Mouse (Mus musculus) right cerebral cortex, postnatal 14 days (tissue): ENCODE results near the gene Eif4e2.

Experiments
- DNase-seq: peaks from one replicate; pipeline ENCODE4 v3.0.0; 2022

Eif4e2 gene

GRCm38 (mm10) chr1:87213735-87214704, at the start of gene Eif4e2:
Gene Eif4e2, plus strand, starts transcription at chr1:87213914.
- DNase-seq = peak; percentile 95

DNA sequence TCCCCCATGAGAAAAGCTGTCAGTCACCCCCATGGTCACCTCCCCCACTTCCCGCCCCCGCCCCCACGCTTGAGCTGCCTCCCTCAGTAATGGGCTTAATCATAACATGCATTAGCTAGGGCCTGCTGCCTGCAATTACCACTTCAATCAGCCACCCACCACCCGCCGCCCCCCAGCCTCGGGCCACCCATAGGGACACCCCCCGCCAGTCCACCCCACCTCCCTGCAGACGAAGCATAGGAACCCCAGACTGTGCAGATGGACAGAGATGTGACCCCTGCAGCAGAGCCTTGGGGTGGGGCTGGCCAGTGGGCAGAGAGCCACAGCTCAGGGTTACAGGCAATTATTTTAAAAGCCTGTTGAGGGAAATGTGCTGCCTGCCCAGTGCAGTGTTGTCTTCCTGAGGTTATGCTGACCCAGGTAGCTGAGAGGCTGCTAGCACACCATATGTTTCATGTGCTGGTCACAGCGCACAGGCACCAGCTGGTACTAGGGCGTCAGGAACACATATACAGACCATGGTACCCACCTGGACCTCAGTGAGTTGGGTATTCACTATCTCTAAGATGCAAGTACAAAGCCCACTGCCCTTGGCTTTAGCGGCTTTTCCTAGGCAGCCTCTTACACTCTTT, 49.4 kb upstream of the Eif4e2 start:
- no peak for DNase-seq

- DNase-seq = no peak
These were observed 48.9 kb upstream of the Eif4e2 start for GRCm38 (mm10) chr1:87164796-87165184.

GRCm38 (mm10) chr1:87170458-87170857, 43.3 kb upstream of the Eif4e2 start:
- DNase-seq = no peak

DNA sequence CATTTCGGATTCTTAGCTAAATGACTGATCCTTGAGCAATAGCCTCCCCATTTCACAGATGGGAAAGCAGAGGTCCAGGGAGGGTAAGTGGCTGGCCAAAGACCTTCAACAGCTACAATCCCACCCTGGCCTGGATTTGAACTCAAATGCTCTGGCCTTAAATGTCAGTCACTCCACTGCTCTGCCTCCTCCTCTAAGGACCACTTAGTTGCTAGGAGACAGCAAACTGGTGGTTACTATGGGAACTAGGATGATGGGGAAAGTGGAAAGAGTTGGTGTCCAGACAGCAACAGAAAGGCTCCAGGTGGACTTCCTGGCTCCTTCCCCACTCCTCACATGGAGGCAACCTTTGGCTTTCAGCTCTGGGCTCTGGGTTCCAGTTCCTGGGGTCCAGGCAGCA, 42.4 kb upstream of the Eif4e2 start:
- DNase-seq = no peak

DNA sequence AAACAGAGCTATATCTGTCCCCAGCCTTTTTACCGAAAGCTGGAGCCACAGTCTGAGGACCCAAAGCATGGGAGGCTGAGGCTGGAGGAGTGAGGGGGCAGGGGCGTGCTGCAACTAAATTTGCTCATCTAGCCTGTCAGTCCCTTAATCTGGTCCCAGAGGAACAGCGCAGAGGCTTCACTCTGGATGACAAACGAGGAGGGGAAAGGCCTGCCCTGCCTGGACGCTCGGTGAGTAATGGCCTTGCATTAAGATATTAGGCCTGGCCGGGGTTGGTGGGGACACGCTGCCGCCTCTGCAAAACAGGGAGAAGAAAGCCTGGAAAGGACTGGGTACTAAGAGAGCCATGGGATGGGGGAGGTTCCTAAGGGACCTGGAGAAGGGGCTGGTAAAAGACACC, 41.4 kb upstream of the Eif4e2 start:
- no peak for DNase-seq

- peak; percentile 50 for DNase-seq
These were observed 39.4 kb upstream of the Eif4e2 start for GRCm38 (mm10) chr1:87174006-87174955.

- DNase-seq = peak; percentile 70
These were observed 37.8 kb upstream of the Eif4e2 start for GRCm38 (mm10) chr1:87175852-87176292.

DNA sequence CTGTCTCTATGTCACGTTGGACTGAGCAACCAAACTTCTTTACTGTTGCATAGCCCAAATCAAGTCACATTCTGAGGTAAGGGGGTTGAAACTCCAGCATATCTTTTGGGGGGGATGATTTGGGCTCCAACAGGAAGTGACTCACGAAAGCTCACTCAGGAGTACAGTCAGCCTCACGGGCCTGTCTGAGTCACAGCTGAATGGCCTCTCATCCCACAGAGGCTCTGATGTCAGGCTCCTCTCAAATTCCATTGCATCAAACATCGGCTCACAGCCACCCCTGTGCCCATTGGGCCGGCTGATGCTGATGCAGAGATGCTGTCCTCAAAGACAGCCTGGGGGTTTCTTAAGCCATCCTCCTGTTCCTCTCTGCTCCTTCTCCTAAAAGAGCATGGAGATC, 32.8 kb upstream of the Eif4e2 start:
- DNase-seq = no peak

DNA sequence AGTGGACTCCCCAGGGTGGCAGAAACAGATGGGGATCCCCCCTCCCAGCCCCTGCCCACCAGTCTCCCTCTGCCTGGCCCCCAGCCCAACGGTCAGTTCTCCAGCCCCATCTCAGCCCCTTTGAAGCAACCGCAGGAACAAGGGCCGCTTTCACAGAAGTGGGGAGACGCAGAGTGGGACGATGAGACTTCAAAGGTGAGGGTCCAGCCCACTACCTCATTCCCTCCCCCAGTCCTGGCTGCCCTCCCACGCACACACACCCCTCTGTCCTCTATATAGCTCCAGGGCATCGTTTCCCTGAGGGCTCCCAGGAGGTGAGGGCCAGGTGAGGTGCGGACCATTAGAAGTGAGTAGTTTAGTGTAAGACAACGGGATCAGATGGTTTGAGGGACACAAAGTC, 30.7 kb upstream of the Eif4e2 start, which contains the start of gene Prss56:
Prss56 (plus strand) TSS at position 301 of the 400 bp plus-strand sequence.
- no peak for DNase-seq

GRCm38 (mm10) chr1:87183998-87184750, 29.5 kb upstream of the Eif4e2 start:
- no peak for DNase-seq

DNA sequence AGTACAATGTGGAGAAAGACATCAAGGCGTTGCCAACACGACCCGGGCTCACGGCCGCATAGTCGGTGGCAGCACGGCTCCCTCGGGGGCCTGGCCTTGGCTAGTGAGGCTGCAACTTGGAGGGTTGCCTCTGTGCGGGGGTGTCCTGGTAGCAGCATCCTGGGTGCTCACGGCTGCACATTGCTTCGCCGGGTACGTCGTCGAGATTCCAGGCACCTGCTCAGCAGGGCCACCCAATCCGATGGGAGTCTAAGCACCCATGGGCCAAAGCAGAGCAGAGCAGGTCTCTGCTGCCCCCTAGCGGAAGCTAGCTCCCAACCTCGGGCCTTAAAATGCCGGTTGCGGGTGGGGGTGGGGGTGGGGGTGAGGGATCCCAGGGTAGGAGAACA, 29.0 kb upstream of the Eif4e2 start:
- peak; percentile 89 for DNase-seq

DNA sequence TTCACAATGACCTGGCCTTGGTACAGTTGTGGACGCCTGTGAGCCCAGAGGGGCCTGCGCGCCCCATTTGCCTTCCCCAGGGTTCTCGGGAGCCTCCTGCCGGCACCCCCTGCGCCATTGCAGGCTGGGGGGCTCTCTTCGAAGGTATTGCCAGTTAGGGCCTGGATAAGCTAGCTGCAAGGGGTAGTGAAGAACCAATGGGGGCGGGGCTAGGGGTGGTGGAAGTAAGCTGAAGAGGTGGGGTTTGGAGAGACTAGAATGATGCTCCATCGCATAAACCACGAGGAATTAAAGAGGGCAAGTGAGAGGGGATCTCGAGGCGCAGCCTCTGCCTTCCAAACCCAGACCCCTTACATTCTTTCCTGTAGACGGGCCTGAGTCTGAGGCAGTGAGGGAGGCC, 28.2 kb upstream of the Eif4e2 start:
- no peak for DNase-seq

DNA sequence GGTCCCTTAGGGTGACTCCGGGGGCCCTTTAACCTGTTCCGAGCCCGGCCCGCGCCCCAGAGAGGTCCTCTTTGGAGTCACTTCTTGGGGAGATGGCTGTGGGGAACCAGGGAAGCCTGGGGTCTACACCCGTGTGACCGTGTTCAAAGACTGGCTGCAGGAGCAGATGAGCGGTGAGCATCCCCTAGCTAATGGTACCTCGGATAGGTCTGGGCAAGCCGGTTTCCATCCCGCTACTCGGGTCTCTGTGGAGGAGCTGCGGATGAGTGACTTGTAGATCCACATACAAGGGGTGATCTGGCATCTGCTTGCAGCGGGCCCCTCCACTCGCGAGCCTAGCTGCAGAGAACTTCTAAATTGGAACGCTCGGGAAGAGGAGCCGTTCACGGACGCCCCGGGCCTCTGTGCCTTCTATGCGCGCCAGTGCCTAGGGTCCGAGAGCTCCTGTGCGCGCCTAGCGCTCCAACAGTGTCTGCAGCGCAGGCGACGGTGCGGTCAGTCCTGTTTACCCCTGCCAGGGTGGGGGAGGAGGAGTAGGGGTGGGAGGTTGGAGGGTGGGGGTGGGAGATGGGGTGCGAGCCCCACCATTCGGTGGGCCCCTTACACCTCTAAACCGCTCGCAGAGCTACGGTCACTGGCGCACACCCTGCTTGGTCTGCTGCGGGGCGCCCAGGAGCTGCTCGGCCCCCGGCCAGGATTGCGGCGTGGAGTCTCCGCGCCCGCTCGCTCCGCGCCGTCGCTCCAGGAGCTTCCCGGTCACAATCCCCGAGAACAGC, 27.3 kb upstream of the Eif4e2 start:
- DNase-seq = no peak

DNA sequence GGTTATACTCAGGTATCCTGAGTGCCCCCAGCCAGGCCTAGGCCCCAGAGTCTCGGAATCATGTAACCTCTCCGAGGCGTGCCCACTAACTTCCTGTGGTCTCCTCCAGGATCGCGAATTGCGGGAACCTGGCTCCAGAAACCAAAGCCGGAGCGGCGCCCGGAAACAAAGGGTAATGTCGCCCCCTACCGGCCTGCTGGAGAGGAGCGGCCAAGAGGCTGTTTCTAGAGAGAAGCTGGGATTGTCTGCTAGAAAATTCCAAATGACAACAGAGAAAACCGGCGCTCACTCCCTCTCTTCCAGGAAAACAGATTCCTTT, 26.7 kb upstream of the Eif4e2 start:
- peak; percentile 76 for DNase-seq

GRCm38 (mm10) chr1:87190429-87190828, 23.3 kb upstream of the Eif4e2 start, which contains the start of gene Chrnd:
Gene Chrnd, plus strand, starts transcription at chr1:87190607.
- no peak for DNase-seq

DNA sequence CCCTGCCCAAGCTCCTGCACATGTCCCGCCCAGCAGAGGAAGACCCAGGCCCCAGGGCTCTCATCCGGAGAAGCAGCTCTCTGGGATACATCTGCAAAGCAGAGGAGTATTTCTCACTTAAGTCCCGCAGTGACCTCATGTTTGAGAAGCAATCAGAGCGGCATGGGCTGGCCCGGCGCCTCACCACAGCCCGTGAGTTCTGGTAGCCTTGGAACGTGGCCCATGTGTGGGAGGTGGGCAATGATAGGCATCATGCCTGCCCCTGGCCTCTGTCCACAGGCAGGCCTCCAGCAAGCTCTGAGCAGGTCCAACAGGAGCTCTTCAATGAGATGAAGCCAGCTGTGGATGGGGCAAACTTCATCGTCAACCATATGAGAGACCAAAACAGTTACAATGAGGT, 16.4 kb upstream of the Eif4e2 start:
- DNase-seq = no peak

DNA sequence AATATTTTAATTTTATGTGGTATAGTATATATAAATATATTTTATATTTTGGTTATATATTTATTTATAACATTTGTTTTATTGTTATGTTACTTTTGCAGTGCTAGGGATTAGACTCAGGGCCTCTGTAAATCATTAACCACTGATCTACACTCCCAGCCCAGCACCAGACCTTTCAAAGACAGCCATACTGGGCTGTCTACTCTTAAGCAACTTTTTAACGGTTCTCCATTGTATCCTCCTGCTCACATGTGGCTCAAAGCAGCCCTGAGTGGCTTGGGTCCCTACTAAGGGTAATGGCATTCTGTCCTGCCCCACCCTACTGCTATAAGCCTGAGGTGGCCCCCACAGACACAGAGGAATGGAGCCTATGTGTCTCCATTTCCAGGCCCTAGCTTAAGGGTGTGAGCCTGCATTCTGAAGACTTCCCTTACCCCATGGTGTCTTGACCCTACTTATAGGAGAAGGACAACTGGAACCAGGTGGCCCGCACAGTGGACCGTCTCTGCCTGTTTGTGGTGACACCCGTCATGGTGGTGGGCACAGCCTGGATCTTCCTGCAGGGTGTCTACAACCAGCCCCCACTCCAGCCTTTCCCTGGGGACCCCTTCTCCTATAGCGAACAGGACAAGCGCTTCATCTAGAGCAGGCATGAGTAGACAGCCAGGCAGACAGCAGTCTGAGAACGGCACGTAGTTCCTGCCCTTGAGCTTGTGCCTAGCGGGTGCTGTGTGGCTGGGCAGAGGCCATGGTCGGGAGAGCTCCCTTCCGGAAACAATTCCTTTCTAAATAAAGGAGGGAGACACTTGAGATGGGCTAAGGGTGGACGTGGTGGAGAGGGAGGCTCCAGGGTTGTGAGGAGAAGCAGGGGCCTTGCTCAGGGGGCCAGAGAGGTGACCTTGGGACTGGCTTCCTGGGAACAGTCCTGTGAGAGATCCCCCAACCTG, 15.3 kb upstream of the Eif4e2 start:
- no peak for DNase-seq

GRCm38 (mm10) chr1:87200811-87201210, 12.9 kb upstream of the Eif4e2 start:
- DNase-seq = no peak

DNA sequence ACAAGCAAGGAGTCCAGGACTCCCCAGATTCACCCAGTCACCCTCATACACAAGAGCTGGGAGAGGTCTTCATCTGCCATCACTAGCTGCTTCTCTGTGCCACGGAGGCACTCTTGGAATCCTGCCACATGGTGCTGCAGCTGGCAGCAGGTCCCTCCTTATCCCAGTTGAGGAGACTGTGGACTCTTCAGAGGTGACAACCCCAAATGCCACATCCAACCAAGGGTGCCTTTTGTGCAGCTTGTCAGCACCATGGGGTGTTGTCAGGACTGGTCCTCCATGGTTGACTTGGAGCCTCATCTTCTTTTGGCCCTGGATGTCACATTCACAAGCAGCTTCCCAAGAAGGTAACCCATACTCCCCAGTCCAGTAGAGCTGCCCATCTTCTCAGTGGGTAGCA, 11.9 kb upstream of the Eif4e2 start:
- no peak for DNase-seq
